Comparison of ENCODE assay signal across 27 mouse cellular contexts in genomic region chr13:3753291-3753690, GRCm38 (mm10). TPM values are rescaled to one million over a fixed set of nuclear protein-coding genes. Genes with fewer than 3 reads are reported as not detected.
A peak's percentile ranks its signal among the peaks of the same experiment; 100 is the strongest.
DNase-seq lines count a peak whose midpoint lies in the region; TF ChIP-seq lines count a peak whose summit lies in the region.
"Had no signal": no experiment of that assay in that cellular context is flagged by ENCODE, and none has a peak within 500 bp of the region (broad histone marks: within the 10 kb centered on the region; RNA-seq: fewer than 3 reads in every experiment).

No protein-coding gene starts in this region.

- WGBS in kidney, adult 2 months, result 59% methylated on average over 2 of the region's 2 CpGs

- no peak overlapping the region for H3K27ac ChIP-seq in kidney, adult 2 months (ENCODE audit: insufficient read depth, low read depth, low read length)
- H3K27ac ChIP-seq: embryonic facial prominence, embryonic 13.5 days; embryonic facial prominence, embryonic 15.5 days; forebrain, embryonic 10.5 days; forebrain, embryonic 13.5 days had no signal

- H3K27me3 ChIP-seq in kidney, adult 2 months (replicated peaks; ENCODE audit: control insufficient read depth, insufficient read depth, low read length), result no peaks in the 10 kb centered on the region
- H3K27me3 ChIP-seq: embryonic facial prominence, embryonic 13.5 days; embryonic facial prominence, embryonic 15.5 days; forebrain, embryonic 13.5 days had no signal

- TF ChIP-seq POLR2A in kidney, adult 2 months (IDR thresholded peaks at IDR 0.05; ENCODE audit: low read depth, low read length), result no peak

- DNase-seq in heart, adult 11 months, result peak; percentile 56
- no peak for DNase-seq in heart, postnatal 14 days
- peak; percentile 60 for DNase-seq in kidney, adult 2 months
- DNase-seq in kidney, adult 11 months, result no peak
- peak; percentile 29 to 37 for DNase-seq in kidney, postnatal 36 days
- no peak for DNase-seq in kidney, adult 18-20 months
- DNase-seq in left cerebral cortex, postnatal 14 days (ENCODE audit: low spot score in 2 of 2), result no peak
- DNase-seq: adrenal gland, adult 2 months; adrenal gland, postnatal 10 days; adrenal gland, postnatal 25 days; cerebellum, adult 11 months; cerebellum, adult 18-20 months; cerebellum, adult 8-10 months; cerebellum, adult 9-11 months; cerebellum, postnatal 14 days; cerebellum, postnatal 36 days; embryo, embryonic 11 days had no signal

- H3K4me1 ChIP-seq in kidney, adult 2 months (ENCODE audit: control insufficient read depth, insufficient read depth, low read length), result peaks cover 15% of the 10 kb centered on the region; the same call in 1 of the 2 replicates
- H3K4me1 ChIP-seq: forebrain, embryonic 13.5 days had no signal

- H3K36me3 ChIP-seq in kidney, adult 2 months (ENCODE audit: control insufficient read depth, insufficient read depth, low read length), result no peaks in the 10 kb centered on the region
- H3K36me3 ChIP-seq: embryonic facial prominence, embryonic 13.5 days; embryonic facial prominence, embryonic 15.5 days; forebrain, embryonic 10.5 days had no signal

- intact Hi-C loops in heart, postnatal 14 days (cut with DNase I), result loop anchor here (5.0 kb wide), 1 partner anchor 86 kb away; no protein-coding TSS in a partner anchor
- intact Hi-C loops in left cerebral cortex, postnatal 14 days (cut with DNase I), result no loop called here

- no peak overlapping the region for H3K4me3 ChIP-seq in kidney, adult 2 months (ENCODE audit: insufficient read depth, low read depth, low read length)
- H3K4me3 ChIP-seq: embryonic facial prominence, embryonic 13.5 days; embryonic facial prominence, embryonic 15.5 days; erythroblast, embryonic 14.5 days; forebrain, embryonic 10.5 days; forebrain, embryonic 13.5 days had no signal

- no peak for TF ChIP-seq CTCF in kidney, adult 2 months (conservative IDR thresholded peaks at IDR 0.05; ENCODE audit: insufficient read depth, insufficient read length, low read depth, low read length)

RNA-seq across cellular contexts. Expression of gene Calml3, which starts 50.8 kb away (rescaled TPM):
- total RNA-seq in heart, postnatal 14 days (2021), result under 1 TPM; 0.26 to 0.29 TPM
- 1.7 and 2.5 TPM in 2 replicates for polyA plus RNA-seq in kidney, adult 2 months (2012; rRNA removed)
- not detected for total RNA-seq in left cerebral cortex, postnatal 14 days (2021)
- total RNA-seq: adrenal gland, postnatal 10 days; adrenal gland, postnatal 25 days; adrenal gland, postnatal 4 days; common myeloid progenitor, adult 5-6 weeks; ES-E14; MEL had no signal
- polyA plus RNA-seq: adrenal gland, adult 2 months; erythroblast, embryonic 14.5 days; forebrain, embryonic 10.5 days; forebrain, embryonic 13.5 days; forebrain, embryonic 16.5 days had no signal

Comparison
In these comparisons a context has a peak if more than half of its experiments do, and no peak if none do; other contexts are left out.
1. DNase-seq: peak in heart, adult 11 months (single experiment), kidney, adult 2 months (single experiment) and kidney, postnatal 36 days (2 of 2); none in heart, postnatal 14 days (0 of 2), kidney, adult 11 months (single experiment), kidney, adult 18-20 months (single experiment) and left cerebral cortex, postnatal 14 days (0 of 2).